Mouse (Mus musculus) lung, postnatal 0 days (tissue): ENCODE data around the gene Pink1.

Source experiments
- CTCF ChIP-seq: IDR thresholded peaks from 2 replicates; pipeline ENCODE4 v1.5.1; 2016; ENCODE audit warnings: antibody characterized with exemption, mild to moderate bottlenecking
- EP300 ChIP-seq: IDR thresholded peaks from 2 replicates; pipeline ENCODE4 v1.6.1; 2016; ENCODE audit warnings: antibody characterized with exemption, mild to moderate bottlenecking, control low read depth

GRCm38 (mm10) chr4:138307739-138308138 lies 18.4 kb downstream of the Pink1 start:
- TF ChIP-seq EP300 (no peak), CTCF (no peak)
